Mouse (Mus musculus) mouse trophoblast stem cell (cell line): ENCODE data around the gene Arcn1.

Experiments
- in situ Hi-C, 2 experiments: fragments of 300-500 bp; cut with MseI, MboI; formaldehyde crosslinking; loops; 2 replicates in 1 of 2; 3 replicates in 1 of 2; pipeline ENCODE4 v1.15.1; 2025

Arcn1 gene

DNA sequence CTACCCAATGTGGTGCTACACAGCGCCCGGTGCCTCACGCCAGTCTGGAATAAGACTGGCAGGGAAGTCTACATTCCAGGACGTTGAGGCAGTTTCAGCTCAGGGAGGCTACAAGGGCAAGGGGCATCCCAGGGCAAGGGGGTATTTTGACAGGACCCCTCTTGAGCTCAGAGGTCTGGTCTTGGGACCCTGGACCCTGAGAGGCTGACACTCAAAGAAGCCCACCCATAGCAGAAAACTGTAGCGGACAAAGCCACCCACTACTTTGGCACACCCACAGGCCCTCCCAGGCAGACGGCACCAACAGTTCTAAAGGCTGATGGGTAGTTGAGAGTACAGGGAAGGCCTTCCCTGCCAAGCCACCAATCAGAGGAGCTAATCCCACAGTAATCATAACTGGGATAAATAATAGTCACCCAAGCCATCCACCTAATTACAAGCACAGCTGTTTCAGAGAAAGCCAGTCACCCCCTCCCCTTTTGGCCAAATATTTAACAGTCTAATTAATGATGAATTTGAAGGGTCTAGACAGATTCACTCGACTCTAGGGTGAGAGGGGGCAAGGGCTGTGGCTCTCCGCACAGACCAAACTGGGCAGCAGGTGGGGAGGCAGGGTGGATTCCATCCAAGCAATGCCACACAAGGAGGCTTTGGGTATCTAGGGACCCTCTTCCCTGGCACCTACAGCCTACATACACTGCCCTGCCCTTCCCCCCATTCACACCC is 47.9 kb downstream of the Arcn1 start:
- in situ Hi-C loops = no loop called here

DNA sequence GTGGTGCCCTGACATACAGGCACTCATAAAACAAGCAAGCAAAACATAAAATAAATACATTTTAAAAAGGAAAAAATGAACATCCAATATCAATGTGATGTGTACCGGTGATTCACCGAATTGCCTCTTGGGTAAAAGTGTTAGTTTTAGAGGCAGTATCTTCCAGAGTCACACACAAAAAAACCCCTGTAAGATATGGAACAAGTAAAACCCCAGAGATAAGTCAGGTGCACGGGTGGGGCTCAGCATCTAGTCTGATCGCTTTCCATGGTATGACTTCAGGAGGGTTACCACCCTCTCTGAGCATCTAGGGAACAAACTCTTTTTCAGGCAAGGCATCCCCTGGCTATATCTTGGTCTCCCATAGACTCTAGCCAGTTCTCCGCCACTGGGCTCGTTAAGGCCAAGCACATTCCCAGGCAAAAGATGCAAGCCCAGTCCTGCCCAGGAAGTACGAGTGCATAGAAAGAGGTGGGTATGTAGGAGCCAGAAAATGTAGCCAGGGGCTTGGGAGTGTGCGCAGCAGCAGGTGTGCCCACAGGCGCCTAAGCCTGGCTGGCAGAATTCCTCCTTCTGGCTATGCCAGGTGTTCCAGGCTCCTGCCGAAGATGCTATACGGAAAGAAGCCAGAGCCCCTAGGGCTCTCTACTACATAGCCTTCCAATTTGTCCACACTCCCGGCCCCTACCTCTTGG is 48.6 kb downstream of the Arcn1 start:
- in situ Hi-C loops = no loop called here

GRCm38 (mm10) chr9:44717822-44718242 is 49.8 kb downstream of the Arcn1 start:
- in situ Hi-C loops = no loop called here

DNA sequence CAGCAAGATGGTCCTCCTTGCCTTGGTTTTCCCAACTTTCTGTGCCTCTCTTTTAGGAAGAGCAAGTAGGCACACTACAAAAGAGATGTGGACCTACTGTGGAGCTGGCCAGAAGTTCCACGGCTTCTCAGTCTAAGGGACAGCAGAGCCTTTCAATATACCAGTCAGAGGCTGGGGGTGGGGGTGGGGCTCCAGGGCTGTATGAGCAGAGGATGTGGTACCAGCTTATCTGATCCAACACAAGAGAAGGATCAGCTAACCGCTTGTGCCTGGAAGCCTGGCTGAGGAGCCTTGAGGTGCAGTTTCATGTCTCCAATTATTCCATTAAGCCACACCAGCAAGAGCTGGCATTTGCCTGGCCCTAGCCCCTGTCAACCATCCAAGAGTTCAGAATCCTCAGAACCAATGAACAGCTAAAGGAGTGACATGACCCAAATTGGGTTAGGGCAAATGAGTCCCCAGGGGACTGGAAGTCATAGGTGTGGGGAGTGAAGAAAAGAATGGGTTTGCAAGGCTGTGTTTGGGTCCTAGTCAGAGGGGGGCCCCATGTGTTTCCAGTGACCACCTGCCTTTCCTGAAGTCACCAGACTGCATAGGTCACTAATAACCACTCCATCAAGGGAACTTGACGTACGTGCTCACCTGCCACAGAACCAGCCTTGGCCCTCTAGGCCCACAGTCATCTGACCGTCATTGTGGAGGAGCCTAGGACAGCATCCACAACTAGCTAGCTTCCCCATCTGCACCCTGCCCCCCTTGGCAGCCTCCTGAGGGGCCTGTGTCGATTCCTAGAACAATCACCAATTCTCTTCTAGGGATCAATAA is 50.4 kb downstream of the Arcn1 start:
- in situ Hi-C loops = no loop called here

DNA sequence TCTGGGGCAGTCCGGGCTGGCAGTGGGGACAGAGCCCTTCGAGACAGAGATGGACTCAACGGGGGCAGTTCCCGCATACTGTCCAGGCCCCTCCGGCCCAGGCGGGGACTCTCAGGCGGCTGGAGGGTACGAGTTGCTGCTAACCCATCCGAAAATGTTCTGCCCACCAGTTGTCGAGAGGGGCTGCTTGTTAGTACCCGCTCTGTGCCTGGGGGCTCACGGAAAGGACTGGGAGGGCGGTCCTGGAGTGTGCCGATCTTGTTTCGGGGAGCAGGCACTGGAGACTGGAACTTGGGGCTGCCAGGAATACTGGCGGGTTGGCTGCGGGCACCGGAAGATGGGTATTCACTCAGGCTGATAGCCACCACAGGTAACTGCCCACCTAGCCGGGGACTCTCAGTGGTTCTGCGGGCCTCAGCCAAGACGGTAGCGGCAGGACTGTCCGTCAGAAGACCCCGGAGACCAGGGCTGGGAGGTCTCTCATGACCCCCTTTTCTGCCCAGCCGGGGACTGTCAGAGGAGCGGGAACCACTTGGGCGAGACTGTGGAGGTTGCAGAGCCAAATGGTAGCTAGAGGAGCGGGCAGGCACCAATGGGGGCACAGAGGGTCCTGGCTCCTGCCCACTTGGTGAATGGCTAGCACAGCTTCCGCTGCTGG is 51.8 kb downstream of the Arcn1 start:
- in situ Hi-C loops = no loop called here

DNA sequence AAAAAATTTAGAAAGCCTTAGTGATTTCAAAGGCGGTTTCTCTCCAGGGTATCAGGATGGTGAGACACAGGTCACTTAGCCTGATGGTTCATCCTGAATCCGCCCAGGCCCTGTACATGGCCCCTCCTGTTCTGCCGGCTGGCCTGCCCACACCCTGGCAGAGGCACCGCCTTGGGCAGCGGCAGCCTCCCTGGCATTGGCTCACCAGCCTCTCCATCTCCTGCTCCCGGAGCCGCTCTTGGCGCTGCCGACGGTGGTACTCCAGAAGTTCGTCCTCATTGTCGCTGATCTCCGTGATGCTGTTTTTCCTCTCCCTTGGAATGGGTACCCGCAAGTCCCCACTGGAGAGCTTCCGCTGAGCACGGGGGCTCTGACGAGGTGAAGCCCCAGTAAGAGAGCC is 52.5 kb downstream of the Arcn1 start:
- in situ Hi-C loops = no loop called here

GRCm38 (mm10) chr9:44713574-44713973 is 54.1 kb downstream of the Arcn1 start:
- in situ Hi-C loops = no loop called here

DNA sequence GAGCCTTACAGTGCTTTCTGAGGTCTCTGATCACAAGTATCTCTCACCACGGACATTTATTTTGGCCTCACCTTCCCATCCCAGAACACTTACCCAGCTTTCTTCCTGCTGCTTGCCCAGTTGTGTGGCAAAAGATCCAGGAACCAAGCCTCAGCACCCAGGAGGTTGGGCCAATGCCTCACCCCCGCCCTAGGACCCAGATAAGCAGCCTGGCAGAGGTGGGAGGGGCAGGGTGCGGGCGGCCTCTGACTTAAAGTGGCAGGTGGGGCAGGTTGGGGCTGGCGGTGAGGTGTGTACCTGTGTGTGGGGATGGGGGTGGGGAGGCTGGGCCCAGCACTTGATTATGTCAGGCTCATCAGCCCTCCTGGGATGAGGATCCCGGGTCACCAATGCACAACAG is 54.6 kb downstream of the Arcn1 start:
- in situ Hi-C loops = no loop called here

GRCm38 (mm10) chr9:44711602-44712001 is 56.0 kb downstream of the Arcn1 start:
- in situ Hi-C loops = no loop called here

DNA sequence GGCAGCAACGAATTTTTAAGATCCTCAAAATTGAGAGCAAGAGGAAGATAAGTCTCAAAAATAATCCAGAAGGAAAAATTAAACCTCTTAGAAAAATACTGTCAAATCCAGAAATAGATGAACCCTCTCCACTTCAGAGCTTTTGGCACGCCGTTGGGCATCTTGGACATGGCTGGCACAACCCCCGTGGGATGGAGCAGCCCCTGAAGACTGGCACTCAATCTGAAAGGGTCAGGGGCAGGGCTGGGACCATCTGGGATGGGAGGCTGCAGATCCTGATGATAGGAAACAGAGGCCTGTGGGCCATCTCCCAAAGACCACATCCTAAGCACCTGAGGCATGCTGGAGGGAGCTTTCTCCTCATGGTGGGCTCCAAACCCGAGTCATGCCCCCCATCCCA is 57.4 kb downstream of the Arcn1 start:
- in situ Hi-C loops = no loop called here

DNA sequence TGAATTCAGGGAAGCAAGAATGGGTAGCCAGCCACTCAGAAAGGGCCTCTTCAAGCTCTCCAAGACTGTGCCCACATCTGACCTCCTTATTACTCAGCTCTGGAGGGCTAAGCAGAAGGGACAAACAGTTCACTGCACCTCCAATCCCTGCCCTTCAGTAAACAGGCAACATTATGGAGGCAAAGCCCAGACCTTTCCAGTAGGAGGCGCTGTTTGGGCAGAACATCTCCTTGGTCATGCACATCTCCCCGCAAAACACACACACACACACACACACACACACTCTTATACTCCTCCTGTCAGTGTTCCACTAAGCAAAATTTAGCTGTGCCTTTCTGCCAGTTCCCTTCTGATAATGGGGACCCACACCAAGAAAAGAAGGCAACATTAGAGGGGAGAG is 58.0 kb downstream of the Arcn1 start:
- in situ Hi-C loops = no loop called here

GRCm38 (mm10) chr9:44708925-44709324 is 58.7 kb downstream of the Arcn1 start:
- in situ Hi-C loops = no loop called here

DNA sequence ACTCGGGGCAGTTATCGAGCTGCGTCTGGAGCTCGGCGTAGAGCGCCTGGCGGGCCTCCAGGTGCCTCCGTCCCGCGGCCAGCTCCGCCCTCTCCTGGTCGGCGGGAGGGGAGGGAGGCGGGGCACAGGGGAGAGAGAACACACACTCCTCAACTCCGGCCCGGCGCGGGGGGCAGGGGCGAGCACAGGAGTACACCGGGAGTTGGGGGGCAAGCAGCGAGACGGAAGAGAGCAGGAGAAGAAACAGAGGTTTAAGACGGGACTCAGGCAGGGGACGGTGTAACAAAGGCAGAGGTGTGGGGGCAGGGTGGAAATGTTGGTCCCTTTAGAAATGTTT is 59.2 kb downstream of the Arcn1 start:
- in situ Hi-C loops = no loop called here

DNA sequence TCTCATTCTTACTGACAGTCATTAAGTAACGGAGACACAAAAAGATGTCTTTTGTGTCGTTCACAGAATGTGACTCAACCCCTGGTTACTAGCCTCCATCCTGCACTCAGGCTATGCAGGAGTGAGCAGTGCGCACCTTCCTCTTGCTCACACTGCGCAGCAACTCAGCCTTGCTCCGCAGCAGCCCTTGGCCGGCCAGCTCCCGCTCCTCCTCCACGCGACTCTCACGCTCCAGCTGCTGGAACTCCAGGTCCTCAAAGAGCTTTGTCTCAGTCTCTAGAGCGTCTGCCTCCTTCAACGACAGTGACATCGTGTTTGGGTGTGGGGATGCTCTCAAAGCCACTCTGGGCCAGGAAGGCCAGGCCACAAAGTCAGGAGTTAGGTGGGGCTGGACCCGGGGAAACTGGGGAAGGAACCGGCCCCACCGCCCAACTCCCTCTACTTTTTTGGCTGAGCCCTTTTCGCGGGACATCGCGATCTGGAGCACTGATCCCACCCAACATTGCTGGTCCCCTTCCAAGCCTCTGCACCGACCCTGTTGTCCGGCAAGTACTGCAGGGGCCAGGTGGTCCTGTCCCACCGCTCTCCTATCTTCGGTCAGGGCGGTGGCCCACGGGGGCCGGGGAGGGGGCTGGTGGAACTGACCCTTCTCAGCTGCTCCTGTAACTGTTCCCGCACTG is 59.8 kb downstream of the Arcn1 start:
- in situ Hi-C loops = no loop called here

DNA sequence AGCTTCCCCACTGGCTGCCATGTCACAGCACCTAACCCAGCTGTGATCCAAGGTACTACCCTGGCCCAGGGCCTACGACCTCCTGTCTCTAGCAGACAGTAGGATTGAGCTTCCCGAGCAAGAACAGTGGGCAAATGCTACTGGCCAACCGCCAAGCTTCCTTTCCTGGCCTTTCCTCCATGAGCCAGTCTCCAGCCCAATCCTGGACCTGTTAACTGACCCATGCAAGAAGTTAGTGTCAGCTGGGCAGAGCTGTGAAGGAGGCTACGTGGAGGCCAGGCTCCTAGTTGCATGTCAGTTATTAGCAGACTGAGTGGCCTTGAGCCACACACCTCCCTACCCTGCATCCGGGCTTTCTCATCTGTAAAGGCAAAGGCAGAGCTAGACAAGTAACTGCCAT is 67.9 kb downstream of the Arcn1 start:
- in situ Hi-C loops = no loop called here

- in situ Hi-C loops = no loop called here
Measured at GRCm38 (mm10) chr9:44699196-44699595, 68.4 kb downstream of the Arcn1 start.

- in situ Hi-C loops = no loop called here
Measured at GRCm38 (mm10) chr9:44697866-44698265, 69.8 kb downstream of the Arcn1 start.

DNA sequence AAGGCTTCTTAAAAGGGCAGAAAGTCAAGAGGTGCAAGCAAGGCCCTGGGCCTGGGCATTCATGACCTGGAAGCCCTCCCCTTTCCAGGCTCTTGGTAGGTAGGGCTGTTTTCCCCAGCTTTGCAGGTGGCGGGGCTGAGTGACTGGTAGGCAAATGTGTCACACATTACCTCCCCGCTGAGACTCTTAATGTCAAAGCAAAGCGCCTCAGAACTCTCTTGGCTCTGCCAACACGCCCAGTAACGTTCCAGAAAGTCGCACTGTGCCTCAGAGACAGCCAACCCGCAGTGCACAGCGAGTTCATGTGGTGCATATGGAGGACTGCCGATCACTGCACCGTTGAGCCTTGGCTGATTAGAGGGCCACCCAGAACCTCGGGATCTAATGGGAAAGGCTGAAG is 74.6 kb downstream of the Arcn1 start:
- in situ Hi-C loops = no loop called here

DNA sequence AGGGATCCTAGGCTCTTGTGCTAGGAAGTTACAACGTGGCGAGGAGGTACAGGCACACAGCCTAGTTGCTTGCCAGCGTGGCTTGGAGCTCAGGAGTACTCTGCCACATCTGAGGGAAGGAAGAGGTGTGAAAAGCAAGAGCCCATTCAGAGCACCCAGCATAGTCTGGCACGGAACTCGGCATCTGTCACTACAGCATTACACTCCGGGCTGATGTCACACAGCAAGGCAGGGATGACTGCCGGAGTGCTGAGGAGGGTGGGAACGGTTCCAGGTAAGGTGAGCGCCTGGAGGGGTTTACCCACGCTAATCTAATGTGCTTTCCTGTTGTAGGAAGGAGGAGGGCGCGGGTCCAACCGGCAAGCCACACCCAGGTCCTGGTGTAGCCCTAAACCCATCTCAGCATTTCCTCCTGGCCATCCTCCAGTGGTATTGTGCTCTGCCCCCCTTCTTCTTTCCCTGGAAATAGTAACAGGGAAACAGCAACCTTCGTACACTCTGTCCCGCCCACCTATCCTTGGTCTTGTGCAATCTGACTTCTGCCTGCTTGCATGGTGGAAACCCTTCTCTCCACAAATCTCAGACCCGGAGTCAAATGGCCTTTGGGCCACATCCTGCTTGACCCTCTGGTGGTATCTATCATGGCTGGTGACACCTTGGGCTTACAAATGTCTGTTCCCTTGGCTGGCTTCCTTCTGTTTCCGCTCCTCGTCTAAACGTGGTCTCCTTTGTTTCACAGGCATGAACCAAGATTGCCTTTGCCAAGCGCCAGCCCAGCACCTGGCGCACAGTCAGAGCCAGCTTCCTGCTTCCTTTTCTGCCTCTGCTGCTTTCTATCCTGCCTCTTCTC is 75.7 kb downstream of the Arcn1 start:
- in situ Hi-C loops = no loop called here
